Mouse (Mus musculus) cerebellum, adult 8-10 months (tissue): ENCODE data around the gene Macrod2.

Source experiments
- DNase-seq: peaks from one replicate; pipeline ENCODE4 v3.0.0; 2022

Gene Macrod2

DNA sequence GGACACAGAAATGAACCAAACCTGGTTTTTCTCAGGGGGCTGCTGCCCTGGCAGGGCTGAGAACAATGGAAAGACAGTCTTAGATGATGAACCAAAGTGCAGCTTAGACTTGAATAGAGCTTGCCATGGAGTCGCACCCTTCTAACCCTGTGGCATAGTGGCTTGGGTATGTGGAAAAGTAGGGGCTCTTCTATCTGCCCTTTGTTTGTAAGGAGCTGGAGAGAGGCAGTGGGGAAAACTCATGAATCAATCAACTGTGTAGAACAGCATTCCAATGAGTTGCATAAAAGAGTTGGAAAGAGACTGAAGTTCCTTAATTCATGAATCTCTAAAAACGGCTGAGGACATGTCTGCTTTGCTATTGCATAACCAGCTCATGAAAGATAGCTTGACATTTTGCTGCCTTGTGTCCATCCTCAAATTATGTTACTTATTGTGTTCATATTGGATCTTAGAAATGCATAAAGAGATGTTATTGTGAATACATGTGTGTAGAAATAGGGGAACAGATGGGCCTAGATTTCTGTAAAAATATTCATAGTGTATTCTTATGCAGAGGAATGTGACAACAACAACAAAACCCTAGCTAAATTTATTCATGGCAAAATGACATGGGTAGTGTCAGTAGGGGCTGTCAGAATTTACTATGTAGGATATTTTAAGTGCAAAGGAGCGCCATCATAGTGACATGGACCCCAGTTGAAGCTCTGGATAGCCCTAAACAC lies 197.6 kb downstream of the Macrod2 start:
- DNase-seq, result no peak

DNA sequence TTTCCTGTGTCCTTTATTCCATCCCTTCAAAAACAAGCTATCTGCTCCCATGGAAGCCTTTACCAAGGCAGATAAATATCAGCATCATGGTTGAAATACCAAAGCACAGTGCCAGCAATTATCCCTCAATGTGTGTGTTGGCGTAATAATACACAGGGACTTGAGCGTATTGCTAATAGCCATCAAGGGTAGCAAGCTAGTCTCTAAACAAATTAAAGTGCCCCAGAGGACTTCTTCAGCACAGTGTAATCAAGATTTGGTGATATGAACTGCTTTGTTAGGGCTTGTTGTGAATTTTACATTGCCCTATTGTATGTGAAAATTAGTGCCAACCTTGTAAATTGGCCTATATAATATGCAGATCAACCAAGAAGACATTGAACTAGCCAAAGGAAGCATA lies 201.8 kb downstream of the Macrod2 start:
- no peak for DNase-seq

DNA sequence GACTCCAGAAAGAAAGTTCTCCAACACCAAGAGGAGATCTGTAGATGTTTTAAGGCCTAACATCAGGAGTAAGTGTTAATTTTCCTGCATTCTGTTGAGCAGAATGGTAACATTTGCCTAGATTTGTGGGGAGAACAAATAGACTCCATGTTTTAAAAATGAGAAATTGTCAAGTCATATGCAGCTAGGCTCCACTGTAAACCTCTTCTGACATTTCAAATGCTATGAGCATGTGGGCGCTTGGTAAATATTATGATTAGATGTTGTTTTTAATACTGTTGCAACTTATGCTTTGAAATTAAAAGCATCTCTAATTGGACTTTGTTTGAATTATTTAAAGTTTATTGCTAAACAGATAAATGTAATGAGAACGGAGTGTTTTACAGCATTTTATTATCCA lies 220.3 kb downstream of the Macrod2 start:
- DNase-seq, result no peak

DNA sequence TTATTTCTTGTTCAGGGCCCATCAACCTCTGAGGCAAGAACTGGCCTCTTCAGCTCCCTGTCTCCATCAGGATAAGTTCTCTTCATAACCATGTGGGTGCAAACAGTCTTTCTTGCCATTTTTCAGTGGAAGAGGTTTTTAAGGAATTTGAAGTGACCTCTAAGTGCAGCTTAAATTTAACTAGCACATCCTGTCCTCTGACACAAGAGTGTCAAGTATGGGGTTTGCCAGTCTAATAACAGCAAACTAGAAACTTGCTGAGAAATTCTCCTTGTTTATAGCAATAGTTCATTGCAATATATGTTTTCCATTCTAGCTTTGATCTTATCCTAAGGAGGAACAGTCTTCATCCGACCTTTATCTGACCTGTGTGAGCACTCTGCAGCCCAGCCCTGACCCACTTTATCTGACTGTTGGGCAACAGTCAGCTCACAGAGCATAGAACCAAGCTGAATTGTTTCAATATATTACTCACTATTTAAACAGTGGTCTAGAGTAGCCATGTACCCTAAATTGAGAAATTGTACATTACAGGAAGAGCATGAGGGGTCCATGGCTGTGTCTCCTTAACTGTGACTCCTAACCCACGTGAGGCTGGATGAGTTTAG lies 226.7 kb downstream of the Macrod2 start:
- no peak for DNase-seq

DNA sequence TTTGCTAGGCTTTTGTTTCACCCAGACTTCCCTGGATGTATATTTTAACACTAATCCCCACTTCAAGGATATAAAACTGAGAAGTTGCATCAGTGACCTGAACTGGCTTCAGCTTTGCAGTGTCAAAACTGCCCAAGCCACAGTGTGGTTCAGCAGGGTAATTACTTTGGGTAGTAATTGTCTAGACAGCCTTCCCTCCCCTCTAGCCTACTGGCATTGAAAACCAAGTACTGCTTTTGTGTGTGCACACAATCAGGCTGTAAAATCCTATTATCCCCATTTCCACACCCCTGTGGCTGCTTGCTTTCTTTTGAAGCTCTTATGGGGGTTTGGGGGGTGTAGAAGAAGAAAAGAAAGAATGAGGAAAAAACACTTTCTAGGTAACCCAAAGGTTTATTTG lies 258.4 kb downstream of the Macrod2 start:
- DNase-seq, result no peak

DNA sequence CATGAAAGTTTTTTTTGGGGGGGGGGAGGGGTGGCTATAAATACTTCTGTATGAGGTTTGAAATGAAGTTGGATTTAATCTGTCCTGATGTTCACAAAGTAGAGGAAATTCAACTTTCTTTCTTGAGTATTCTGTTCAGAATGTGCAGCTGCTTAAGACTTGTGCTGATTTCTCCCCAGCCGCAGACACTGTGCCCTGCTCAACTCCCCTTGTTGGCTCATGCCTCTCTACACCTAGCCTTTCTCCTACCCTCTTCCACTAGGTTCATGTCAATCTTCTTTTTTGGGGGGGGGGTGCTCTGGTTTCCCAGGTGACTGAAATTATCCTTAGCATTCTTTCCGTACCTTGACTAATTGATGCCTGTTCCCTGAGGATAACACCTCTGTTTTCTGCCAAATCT lies 258.9 kb downstream of the Macrod2 start:
- DNase-seq, result no peak

DNA sequence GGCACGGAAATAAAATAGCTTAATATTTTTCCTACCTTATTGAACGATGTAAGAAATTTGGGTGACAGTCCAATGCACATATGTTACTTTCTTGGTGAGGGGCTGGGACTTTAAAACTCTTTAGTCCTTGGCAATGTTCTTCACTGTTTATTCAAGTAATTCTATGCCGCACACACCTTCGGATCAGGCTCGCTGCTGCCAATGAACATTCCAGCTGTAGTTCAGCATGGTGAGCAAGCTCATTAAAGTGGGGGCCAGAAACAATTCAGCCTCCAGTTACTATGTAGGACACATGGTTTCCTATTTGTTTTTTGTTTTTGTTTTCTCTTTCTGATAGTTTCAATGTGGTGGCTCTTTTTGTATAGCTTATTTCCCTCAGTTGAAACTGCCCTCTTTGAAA lies 267.6 kb downstream of the Macrod2 start:
- DNase-seq, result no peak

DNA sequence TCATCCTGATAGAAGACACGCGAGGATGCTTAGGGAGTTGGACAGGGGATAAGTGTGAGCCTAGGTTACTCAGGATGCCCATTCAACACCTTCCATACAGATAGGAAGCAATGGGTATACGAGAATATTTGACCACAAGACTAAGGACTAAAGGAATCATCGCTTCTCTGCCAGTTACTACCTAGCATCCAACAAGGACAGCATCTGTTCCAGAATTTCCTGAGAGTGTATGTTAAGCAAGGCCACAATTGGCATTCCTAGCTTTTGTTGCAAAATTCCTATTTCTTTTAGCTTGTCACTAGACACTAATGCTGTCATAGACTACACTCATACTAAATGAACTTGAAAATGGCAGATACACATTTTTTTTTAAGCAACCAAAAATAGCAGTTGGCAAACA lies 269.3 kb downstream of the Macrod2 start:
- peak; percentile 26 for DNase-seq

DNA sequence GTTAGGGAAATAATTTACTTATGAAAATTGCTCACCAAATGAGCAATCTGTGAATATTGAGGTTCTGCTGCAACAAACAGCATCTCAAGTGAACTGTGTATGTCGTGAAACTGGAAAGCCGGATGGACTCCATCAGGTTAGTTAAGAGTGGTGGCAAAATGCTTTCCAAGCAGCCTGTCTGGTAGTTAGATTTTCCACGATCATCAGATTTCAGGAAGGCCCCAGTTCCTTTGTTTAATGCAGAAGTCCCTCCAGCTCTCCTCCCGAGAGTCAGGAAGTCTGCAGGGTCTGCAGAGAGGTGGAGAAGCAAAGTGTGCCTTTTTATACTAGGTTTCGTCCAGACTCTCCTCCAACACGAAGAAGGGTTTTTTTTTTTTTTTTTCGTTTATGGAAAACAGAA lies 271.7 kb downstream of the Macrod2 start:
- no peak for DNase-seq

DNA sequence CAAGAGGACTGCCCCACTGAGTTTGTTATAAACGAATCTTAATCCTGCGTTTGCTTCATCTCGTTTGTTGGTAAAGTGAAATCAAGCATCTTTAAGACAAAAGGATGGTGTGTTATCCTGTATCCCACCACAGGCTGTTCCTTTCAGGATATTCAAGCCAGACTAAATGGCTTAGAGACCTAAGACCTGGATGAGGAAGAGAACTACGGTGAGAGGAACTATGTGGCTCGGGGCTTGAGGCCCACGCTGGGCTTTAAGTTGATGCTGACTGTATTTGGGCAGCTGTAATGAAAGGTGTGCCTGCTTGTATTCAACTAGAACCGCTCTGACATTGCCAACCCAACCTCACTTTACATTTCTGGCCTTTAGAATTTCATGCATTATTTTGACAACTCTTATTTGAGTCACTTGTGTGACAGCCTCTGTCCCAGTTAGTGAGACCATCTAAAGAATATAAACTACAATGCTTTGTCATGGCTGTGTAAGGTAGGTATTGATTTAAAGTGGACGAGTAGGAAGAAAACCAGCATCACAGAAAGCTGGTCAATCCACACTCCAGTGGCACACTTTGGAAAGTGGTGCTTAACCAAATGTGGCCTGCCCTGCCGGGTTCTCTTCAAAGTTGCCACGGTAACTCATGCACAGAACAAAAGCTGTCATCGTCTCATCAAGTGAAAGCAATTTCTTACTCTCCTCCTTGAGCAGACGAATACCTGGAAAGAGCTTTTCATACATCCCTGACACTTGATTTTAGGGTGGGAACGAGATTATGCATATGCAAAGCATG lies 272.3 kb downstream of the Macrod2 start:
- no peak for DNase-seq

DNA sequence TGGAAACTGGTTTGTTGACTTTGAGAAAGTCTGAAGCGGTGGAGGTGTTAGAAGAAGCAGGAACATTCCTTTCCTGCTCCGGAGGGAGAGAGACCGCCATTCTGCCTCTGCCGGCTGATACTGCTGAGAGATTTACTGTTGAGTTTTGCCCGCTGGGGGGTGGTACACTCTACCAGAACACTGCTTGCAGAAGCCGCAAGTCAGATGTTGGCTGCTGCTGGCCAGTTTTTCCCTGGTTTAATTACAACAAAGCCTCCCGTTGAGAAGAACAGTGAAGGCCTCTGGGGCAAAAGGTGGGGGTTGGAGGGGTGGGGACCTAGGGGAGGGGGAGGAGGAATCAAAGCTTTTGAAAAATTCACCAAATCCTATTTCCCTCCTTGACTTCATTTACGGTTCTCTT lies 273.2 kb downstream of the Macrod2 start:
- DNase-seq, result peak; percentile 70

DNA sequence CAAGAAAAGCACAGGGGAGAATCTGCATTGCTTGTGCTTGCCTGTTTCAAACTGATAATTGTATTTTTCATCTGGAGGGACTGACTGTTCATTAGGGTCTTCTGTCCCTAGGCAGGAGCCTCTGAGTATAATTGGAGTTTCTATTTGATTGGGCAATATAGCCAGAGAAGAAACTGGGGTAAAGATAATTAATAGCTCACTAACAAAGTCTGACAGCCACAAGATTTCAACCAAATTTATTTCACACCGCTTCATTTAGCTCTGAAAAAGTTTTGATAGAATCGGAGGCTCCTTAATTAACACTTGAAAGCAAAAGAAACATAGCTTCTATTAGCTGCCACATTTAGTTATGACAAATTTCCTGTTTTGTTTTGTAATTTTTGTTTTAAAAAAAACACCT lies 274.0 kb downstream of the Macrod2 start:
- DNase-seq, result no peak

DNA sequence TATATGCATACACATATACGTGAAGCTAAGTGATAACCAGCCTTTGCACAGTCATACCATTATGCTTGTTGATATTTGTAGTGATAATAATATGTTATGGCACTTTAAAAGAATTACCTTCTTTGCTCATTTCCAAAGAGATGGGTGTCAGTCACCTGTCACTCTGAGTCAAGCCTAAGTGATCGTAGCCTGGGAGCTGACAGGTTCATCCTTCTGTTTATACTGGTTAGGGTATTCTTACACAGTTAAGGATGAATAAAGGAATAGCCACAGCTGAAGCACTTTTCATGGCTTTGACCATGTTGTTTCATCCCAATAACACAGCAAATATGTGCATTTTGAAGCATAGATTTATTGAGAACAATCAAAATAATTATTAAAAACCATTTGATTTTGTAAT lies 274.7 kb downstream of the Macrod2 start:
- DNase-seq, result no peak

DNA sequence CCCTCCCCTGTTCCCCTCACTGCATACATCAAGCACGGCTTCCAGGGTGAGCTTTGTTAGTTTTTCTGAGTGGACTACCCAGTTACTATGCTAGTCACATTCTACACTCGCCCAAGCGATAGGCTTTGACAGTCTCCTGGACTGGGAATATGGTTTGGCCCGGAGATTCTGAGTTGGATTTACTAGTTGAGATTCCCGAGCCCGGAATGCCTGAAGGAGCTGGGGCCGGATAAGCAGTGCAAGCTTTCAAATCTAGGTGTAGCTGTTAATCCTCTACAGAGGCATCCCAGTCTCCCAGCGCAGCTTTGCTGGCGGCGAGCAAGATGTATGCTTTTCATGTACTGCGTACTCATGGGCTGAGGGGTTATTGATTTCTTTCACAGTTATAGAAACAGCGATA lies 275.3 kb downstream of the Macrod2 start:
- DNase-seq, result peak; percentile 67

DNA sequence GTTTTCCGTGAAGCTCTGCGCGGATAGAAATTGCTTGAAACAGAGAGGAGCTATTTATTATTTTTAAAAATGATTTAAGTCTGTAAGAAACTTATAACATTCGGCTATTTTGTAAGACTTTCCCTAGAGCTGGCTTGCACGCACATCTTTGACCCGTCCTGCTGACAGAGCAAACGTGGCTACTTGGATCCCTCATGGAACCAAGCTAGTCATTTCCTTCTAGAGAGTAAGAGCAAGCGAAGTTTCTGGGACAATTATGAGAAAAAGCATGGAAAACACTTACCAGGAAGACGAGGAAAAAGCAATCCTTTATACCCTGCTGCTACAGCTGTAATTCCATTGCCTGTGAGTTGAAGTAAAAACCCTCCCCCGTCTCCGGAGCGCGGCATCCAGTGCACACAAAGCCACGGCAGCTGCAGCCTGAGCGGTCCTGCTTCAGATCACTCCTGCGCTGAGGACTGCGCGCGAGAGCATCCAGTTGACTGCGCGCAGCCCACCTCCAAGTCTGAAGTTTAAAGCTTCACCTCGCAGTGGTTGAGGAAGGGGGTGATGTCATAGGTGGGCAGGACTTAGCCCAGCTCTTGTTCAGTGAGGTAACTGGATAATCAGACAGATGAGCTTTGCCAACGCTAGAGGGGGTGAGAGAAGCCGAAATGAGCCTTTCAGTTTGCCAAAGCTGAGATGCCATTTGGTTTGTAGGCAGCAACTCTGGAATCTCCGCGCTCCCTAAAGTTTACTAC lies 276.0 kb downstream of the Macrod2 start, which contains the start of gene Flrt3:
Gene Flrt3, minus strand, starts transcription at position 507 of the 740 bp plus-strand sequence.
- peak; percentile 90 for DNase-seq

DNA sequence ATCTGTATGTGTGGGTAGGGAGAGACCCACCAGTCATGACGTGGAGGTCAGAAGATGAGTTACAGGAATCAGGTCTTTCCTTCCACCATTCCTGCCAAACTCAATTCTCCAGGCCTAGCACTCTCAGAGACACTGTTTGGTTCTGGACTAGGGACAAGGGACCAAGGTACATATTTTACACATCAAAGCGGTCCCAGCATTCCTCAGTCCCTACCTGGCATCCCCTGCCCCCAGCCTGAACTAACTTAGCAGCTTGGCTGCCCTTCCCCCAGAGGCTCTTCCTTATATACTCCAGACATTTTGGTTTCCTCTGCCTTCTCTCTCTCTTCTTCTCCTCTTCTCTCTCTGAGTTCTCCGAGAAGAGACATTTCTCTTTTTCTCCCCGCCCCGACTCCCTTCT lies 278.4 kb downstream of the Macrod2 start:
- DNase-seq, result no peak

DNA sequence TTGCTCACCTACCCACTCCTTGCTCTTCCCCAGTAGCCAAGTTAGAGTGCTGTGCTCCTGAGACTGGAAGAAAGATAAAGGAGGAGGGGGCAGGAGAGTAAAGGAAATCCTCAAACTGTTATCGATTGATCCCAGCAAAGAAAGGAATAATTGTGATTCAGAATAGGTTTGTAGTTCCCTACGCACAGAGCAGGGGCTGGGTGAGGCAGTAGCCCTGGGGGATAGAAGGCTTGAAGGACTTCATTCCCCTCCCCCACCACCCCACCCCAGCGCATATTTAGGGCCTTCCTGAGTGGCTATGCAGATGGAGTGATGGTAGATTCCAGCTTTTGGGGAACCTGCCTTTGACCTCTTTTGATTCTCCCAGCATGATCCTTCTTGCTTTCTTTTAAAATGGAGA lies 281.6 kb downstream of the Macrod2 start:
- no peak for DNase-seq

DNA sequence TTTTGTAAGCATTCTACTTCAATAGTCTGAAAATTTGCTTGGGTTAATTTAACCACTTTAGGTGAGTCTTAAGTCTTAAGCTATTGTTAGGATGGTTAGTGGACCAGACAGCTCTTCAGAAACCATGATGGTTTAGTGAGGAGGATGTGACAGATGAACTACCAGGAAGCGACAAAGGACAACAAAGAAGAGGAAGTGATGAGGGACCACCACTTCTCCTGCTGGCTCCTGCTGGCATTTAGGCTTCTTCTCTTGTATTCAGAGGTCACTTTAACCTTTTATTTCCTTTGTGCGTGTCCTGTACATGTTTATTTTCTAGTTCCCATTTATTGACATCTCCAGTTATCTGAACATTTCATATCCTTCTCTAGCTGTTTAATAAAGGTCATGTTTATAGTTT lies 295.8 kb downstream of the Macrod2 start:
- DNase-seq, result no peak

DNA sequence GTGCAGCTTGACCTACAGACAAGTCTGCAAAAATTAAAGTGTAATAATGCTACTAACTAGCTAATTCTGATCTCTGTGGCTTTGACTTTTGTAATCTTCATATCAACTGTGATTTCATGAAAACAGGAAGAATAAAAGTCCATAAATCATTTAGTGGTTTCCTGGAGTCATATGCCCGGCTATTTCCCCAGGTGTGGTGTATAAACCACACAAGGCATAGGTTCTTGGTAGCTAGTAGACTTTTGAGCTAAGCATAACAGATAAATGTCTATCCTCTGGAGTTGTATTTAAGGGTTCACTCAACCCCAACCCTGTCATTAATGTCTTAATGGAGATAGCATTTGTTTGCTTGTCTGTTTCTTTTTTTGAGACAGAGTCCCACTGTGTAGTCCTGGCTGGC lies 296.3 kb downstream of the Macrod2 start:
- DNase-seq, result no peak

DNA sequence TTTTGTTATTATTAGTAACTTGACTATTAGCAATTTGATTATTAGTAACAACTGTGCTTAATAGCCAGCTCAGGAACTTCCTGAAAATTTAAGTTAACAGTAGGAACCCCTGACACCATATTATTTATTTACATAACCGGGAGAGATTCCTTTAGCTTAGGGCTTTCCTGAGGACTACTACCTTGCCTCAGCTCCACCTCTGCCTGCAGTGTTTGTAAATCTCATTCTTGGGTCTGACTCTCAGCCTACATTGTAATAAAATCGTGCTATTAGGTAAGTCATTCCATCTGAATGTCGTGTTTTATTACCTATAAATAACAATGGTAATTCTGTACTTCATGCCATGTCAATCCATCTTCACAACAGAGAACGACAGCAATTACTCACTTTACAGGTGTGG lies 297.4 kb downstream of the Macrod2 start:
- DNase-seq, result no peak

DNA sequence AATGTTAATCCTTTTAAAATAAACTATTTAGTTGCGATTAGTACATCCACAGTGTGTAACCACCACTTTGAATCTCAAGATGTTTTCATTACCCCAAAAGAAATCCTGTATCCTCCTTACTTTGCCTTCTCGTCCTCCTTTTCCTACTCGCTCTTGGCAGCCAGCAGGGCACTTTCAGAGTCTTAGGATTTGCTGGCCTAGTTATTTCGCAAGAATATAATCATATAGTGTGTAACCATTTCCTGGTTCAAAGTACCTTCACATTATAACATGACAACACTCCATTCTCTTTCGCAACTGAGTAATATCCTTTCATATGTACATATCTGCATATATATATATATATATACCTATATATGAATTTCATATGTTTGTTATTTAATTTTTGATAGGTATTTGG lies 298.7 kb downstream of the Macrod2 start:
- DNase-seq, result no peak

DNA sequence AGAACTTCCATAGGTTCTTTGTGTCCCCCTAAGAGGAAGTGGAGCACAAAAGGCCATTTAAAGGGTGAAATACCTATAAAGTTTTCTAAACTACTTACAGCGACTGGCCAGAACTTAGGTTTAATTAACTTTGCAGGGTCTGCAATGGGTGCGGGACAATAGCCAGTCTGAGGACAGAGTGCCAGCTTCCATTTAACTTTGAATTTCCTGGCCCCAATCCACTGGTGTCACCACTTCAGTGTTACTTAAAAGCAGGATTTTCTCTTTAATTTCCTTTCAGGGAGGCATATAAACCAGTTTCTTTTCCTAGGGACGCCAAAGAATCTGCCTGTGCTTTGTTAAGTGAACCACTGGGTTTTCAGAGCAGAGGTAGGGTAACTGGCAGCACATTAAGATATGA lies 303.5 kb downstream of the Macrod2 start:
- no peak for DNase-seq

DNA sequence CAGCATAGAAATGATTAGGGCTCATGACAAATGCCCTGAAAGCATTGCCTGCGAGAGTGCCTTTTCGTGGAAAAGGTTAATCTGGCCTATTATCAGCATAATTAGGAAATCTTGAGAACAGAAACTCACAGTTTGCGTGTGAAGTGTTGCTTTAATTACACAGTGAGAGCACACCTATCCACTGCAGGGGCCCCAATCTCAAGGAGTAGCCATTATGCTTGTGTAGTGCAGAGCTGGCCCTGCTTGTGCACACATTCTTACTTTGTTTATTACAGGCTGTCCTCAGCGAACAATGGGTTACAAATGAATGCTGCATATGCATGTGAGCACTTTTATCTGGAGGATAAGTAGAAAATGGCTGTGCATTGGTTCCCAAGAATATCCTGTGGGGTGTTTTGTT lies 308.3 kb downstream of the Macrod2 start:
- no peak for DNase-seq
